Mouse (Mus musculus) hindbrain, embryonic 10.5 days (tissue): ENCODE data around the gene Plekhb1. TPM values are rescaled to one million over a fixed set of nuclear protein-coding genes. Genes with fewer than 3 reads are reported as not detected.
A peak's percentile ranks its signal among the peaks of the same experiment; 100 is the strongest.

ENCODE experiments used
- DNase-seq: peaks from one replicate; pipeline ENCODE4 v3.0.0-alpha.2; 2017; ENCODE audit warnings: low spot score
- H3K27ac ChIP-seq: fragments of 300-500 bp; sonication (generic); 2 replicates; pipeline ENCODE4 v1.5.1; 2016; ENCODE audit warnings: mild to moderate bottlenecking, moderate library complexity
- H3K27me3 ChIP-seq: fragments of 300-500 bp; sonication (generic); 2 replicates; pipeline ENCODE4 v1.6.1; 2016; ENCODE audit warnings: mild to moderate bottlenecking; ENCODE audit not compliant: poor library complexity, insufficient read depth, severe bottlenecking
- H3K36me3 ChIP-seq: fragments of 300-500 bp; sonication (generic); 2 replicates; pipeline ENCODE4 v1.6.1; 2016; ENCODE audit warnings: mild to moderate bottlenecking, moderate library complexity
- H3K4me1 ChIP-seq: fragments of 300-500 bp; sonication (generic); replicated peaks from 2 replicates; pipeline ENCODE4 v1.6.1; 2016; ENCODE audit warnings: mild to moderate bottlenecking
- H3K4me3 ChIP-seq: fragments of 300-500 bp; sonication (generic); 2 replicates; pipeline ENCODE4 v1.5.1; 2016; ENCODE audit warnings: mild to moderate bottlenecking, moderate library complexity
- H3K9me3 ChIP-seq: fragments of 300-500 bp; sonication (generic); 2 replicates; pipeline ENCODE4 v1.6.1; 2016; ENCODE audit warnings: mild to moderate bottlenecking, moderate library complexity
- WGBS: fragments of 180-500 bp; shearing (Covaris S2); methylation state at CpG from one replicate; pipeline ENCODE4 v1.1.7; 2016; 5-methylcytosine and 5-hydroxymethylcytosine counted together
- polyA plus RNA-seq: library from polyadenylated mRNA; unstranded; fragments of >200 nt; fragmentation: Nextera tagmentation; extraction: Ambion mirVana; gene quantifications from 2 replicates; pipeline ENCODE4 v1.2.1, GENCODE M21; 2016

Gene Plekhb1
- polyA plus RNA-seq, 1 experiment from 2014 or later, result 4.3 TPM

DNA sequence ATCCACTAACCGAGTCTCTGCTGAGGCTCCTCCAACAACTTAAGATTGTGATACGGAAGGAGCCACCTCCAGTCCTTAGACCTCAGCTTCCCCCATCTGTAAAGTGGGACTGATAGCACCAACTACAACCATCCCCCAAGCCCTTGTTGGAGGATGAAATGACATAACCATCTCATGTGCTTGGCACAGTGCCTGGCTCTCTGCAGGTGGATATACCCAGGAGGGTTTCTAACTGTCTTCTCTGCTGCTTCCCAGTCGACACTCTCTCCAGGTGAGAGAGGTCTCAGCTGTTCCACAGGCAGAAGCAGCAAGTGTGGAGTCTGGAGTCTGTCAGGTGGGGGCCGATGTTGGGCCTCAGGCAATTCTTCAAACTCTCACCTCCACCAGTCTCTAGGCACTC is 11.2 kb downstream of the Plekhb1 start:
- Histone ChIP-seq H3K4me3 (no peak overlapping the region), H3K9me3 (no peaks in the 10 kb centered on the region), H3K27ac (no peak overlapping the region; the same call in 1 of the 2 replicates), H3K27me3 (no peaks in the 10 kb centered on the region), H3K36me3 (peaks cover 18% of the 10 kb centered on the region), H3K4me1 (peaks cover 34% of the 10 kb centered on the region)
- peak; percentile 0 for DNase-seq
- WGBS, result 77% methylated on average over 4 of the region's 4 CpGs

DNA sequence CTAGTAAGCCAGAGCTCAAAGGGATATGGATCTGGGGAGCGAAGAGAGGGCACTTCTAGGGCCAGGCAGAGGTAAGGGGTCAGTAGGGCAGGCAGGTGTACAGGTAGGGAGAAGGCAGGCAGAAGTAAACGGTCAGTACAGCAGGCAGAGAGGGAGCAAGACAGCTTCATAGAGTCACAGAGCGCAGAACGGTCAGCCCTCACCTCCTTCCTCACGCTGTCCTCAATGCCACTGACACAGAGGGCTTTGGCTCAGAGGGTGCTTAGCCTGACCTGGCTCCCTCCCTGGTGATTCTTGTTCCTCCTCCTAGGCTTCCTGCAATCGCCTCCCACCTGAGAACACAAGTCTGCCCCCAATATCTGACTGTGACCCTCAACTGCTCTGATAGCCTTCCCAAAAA is 11.8 kb downstream of the Plekhb1 start:
- H3K27ac ChIP-seq, result peak overlapping the region; percentile 20; the same call in 1 of the 2 replicates
- DNase-seq, result no peak
- H3K9me3 ChIP-seq, result no peaks in the 10 kb centered on the region
- no peaks in the 10 kb centered on the region for H3K27me3 ChIP-seq
- no peak overlapping the region for H3K4me3 ChIP-seq
- peaks cover 30% of the 10 kb centered on the region for H3K4me1 ChIP-seq
- H3K36me3 ChIP-seq, result peaks cover 18% of the 10 kb centered on the region
- 86% methylated on average over 6 of the region's 6 CpGs for WGBS

DNA sequence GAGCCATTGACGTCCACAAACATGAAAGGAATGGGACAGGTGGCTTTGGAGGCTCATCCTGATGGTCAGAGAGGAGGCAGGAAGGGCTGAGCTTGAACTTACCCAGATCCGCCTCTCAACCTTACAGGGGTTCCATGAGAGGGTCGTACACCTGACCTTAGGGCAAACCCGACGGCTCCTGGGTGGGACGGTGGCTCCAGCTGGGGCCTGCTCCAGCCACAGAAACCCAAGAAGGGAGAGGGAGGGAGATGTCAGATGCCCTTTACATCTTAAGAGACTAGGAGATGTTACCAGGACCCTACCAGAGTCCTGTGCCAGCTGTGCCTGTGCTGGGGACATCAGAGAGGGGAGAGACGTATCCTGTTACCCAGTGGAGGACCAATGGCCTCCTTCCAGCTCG is 12.4 kb downstream of the Plekhb1 start:
- peak overlapping the region; percentile 20; the same call in 1 of the 2 replicates for H3K27ac ChIP-seq
- WGBS, result 78% methylated on average over 8 of the region's 8 CpGs
- DNase-seq, result peak; percentile 2

DNA sequence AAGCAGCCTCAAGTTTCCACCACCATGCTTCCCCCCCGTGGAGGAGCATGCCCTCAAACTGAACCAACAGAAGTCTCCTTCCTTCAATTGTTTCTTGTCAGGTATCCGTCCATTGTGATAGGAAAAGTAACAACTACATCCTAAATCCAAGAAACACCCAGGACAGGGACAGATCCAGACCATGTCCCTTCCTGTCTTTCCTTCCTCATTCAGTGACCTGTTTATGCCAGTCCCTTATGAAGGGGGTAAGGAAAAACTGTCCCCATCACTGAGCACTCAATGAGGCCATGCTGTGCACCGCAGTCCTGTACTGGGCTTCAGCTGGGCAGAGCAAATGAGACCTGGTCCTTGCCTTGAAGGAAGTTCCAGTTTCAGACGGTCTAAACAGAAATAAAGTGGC is 13.1 kb downstream of the Plekhb1 start:
- Histone ChIP-seq H3K27me3 (no peaks in the 10 kb centered on the region), H3K4me1 (peaks cover 23% of the 10 kb centered on the region), H3K9me3 (no peaks in the 10 kb centered on the region), H3K27ac (peak overlapping the region; percentile 20; the same call in 1 of the 2 replicates), H3K36me3 (peaks cover 27% of the 10 kb centered on the region), H3K4me3 (no peak overlapping the region)
- no peak for DNase-seq
- WGBS, result 87% methylated on average over 4 of the region's 4 CpGs

More for the DNA sequence above, 12.4 kb downstream of the Plekhb1 start:
- no peak overlapping the region for H3K4me3 ChIP-seq
- no peaks in the 10 kb centered on the region for H3K27me3 ChIP-seq
- H3K36me3 ChIP-seq, result peaks cover 22% of the 10 kb centered on the region
- H3K4me1 ChIP-seq, result peaks cover 30% of the 10 kb centered on the region
- no peaks in the 10 kb centered on the region for H3K9me3 ChIP-seq

DNA sequence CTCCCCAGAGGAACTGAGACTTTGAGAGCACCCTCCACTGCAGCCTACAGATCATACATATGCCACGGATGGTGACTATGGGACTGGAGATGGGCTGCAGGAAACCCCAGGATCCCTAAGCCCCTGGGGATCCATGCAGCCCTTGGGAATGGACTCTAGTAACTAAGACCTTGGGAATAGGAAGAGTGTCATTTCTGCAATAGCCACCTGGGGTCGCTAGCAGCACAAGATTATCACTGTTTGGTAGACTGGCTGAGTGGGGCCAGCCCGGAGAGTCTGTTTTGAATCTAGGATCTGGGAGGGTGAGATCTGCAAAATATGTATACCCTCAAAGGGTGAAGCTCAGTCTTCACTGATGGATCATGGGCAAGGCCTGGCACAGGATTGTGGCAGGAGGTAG is 17.1 kb downstream of the Plekhb1 start:
- Histone ChIP-seq H3K9me3 (no peaks in the 10 kb centered on the region), H3K27ac (no peak overlapping the region), H3K36me3 (peaks cover 30% of the 10 kb centered on the region), H3K4me3 (no peak overlapping the region), H3K4me1 (peaks cover 10% of the 10 kb centered on the region; the same call in 1 of the 2 replicates), H3K27me3 (no peaks in the 10 kb centered on the region)
- 32% methylated on average over 3 of the region's 3 CpGs for WGBS
- DNase-seq, result peak; percentile 65

DNA sequence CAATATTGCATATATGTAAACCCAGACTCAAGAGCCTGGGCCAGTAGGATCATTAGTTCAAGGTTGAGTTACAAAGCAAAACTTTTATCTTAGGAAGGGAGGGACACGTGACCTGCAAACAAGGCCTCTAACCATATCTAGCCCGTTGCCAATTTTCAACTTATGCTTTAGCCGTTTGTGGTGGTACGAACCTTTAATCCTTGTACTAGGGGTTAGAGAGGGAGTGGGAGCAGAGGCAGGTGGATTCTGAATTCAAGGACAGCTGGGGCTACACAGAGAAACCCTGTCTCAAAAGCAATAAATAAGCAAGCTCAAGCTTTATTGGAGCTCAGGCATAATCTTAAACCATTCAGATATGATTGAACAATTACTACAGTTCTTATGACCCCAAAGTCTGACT is 19.8 kb downstream of the Plekhb1 start:
- WGBS, result 93% methylated on average over 4 of the region's 4 CpGs

DNA sequence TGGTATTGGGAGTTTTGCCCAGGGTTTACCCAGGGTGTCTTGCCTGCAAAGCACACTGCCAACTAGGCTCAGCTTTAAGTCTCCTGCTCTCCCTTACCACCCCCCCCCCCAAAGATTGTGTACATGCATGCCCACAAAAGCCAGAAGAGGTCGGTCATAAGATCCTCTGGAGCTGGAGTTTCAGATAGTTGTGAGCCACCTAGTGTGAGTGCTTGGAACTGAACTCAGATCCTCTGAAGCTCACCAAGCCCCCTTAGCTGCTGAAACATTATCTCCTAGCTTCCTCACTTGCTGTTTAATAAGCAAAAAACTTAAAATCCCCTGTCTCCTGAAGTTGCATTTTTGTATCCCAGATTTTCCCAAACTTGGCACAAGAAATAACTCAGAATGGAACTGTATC is 24.6 kb downstream of the Plekhb1 start:
- Histone ChIP-seq H3K27me3 (no peaks in the 10 kb centered on the region), H3K36me3 (peaks cover 57% of the 10 kb centered on the region), H3K27ac (no peak overlapping the region), H3K4me3 (no peak overlapping the region), H3K9me3 (no peaks in the 10 kb centered on the region), H3K4me1 (no peaks in the 10 kb centered on the region)
- DNase-seq, result no peak
- WGBS, result 19% methylated on average over 1 of the region's 1 CpGs

More for the DNA sequence above, 19.8 kb downstream of the Plekhb1 start:
- H3K27me3 ChIP-seq, result no peaks in the 10 kb centered on the region
- H3K36me3 ChIP-seq, result peaks cover 32% of the 10 kb centered on the region
- no peak overlapping the region for H3K4me3 ChIP-seq
- no peak for DNase-seq
- no peak overlapping the region for H3K27ac ChIP-seq
- H3K4me1 ChIP-seq, result no peaks in the 10 kb centered on the region
- no peaks in the 10 kb centered on the region for H3K9me3 ChIP-seq

DNA sequence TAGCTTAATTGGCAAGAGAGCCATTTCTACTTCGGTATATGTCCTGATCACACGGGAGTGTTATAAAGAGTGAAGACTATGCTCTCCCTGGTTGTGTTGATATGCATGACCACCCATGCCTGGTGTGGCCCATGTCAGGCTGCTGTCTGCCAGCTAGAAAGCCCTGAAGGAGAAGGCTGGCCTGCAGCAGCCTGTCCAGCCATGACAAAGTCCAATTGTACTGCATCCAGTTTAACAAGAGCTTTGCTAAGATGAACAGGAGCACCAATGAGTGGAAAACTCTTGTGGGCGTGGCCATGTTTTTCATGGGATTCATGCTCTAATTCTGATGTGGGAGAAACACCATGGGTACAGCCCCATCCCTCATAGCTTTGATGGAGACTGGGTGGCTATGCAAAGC is 37.7 kb downstream of the Plekhb1 start:
- no peak for DNase-seq
- Histone ChIP-seq H3K9me3 (no peaks in the 10 kb centered on the region), H3K27me3 (no peaks in the 10 kb centered on the region), H3K36me3 (peaks cover 21% of the 10 kb centered on the region), H3K4me1 (peaks cover 5% of the 10 kb centered on the region; the same call in 1 of the 2 replicates), H3K27ac (no peak overlapping the region), H3K4me3 (no peak overlapping the region)
- 76% methylated on average over 3 of the region's 3 CpGs for WGBS

DNA sequence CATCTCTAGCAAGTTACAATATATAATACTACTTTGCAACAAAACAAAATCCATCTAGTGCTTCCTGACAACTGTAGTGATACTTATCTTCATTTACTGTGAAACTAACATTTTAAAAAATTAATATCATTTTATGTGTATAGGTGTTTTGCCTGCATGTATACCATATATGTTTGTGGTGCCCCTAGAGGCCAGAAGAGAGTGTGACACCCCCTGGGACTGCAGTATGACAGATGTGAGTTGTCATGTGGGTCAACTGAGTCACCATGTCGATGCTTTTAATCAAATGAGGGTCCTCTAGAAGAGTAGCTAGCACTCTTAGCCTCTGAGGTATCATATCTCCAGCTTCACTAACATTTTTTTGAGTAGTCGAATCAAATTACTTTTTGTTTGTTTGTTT is 39.9 kb downstream of the Plekhb1 start:
- Histone ChIP-seq H3K36me3 (peaks cover 5% of the 10 kb centered on the region; the same call in 1 of the 2 replicates), H3K4me1 (peaks cover 5% of the 10 kb centered on the region; the same call in 1 of the 2 replicates), H3K27ac (no peak overlapping the region), H3K4me3 (no peak overlapping the region), H3K9me3 (no peaks in the 10 kb centered on the region), H3K27me3 (no peaks in the 10 kb centered on the region)
- WGBS, result 81% methylated on average over 2 of the region's 2 CpGs
- no peak for DNase-seq

DNA sequence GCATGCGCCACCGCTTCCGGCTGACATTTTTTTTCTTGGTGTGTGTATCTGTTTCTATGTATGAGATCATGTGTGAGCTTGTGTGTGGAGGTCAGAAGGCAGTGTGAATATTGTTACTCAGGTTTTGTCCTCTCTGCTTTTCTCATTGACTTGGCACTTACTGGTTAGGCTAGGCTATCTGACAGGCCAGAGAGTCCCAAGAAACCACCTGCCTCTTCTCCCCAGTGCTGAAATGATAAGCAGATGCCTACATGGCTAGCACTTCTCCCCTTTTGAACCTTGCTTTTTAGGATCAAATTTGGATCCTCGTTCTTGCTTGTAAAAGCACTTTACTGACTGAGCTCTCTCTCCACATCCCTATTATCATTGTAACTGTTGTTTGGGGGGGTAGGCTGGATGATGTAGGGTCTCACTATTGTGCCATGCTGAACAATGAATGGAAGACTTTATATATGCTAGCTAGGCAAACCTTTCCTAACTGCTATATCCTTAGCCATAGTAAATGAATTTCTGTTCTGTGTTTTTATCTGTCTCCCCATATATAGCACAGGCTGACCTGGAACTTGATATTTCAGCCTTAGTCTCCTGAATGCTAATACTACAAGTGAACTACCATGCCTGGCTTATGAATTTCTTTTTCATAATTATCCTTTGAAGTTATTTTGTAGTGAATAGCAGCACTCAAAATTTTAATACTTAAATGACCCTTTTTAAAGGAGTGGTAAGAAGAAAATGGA is 45.9 kb downstream of the Plekhb1 start:
- H3K9me3 ChIP-seq, result no peaks in the 10 kb centered on the region
- no peak for DNase-seq
- no peak overlapping the region for H3K4me3 ChIP-seq
- no peaks in the 10 kb centered on the region for H3K36me3 ChIP-seq
- no peak overlapping the region for H3K27ac ChIP-seq
- no peaks in the 10 kb centered on the region for H3K4me1 ChIP-seq
- 93% methylated on average over 4 of the region's 4 CpGs for WGBS
- no peaks in the 10 kb centered on the region for H3K27me3 ChIP-seq

DNA sequence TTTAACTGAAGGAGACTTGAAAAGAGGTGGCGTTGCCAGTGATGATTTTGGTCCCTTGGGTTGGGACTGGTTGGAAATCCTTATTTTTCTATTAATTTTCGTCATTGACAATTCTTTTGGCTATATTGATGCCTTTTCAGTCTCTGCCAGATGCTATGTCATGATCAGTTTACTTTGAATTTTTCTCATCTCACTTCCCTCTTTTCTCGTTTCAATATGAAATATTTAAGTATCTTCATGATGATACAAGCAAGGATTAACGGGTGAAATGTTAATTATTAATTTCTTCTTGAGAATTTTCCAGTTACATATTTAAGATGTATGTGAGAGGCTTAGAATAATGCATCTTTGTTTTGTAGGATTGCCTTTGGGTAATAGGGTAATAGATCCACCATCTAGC is 53.3 kb downstream of the Plekhb1 start:
- Histone ChIP-seq H3K27ac (peak overlapping the region; percentile 94), H3K4me1 (peaks cover 13% of the 10 kb centered on the region), H3K27me3 (peaks cover 8% of the 10 kb centered on the region; the same call in 1 of the 2 replicates), H3K9me3 (no peaks in the 10 kb centered on the region), H3K36me3 (no peaks in the 10 kb centered on the region), H3K4me3 (peak overlapping the region; percentile 73)
- no peak for DNase-seq
- 31% methylated on average over 4 of the region's 4 CpGs for WGBS

DNA sequence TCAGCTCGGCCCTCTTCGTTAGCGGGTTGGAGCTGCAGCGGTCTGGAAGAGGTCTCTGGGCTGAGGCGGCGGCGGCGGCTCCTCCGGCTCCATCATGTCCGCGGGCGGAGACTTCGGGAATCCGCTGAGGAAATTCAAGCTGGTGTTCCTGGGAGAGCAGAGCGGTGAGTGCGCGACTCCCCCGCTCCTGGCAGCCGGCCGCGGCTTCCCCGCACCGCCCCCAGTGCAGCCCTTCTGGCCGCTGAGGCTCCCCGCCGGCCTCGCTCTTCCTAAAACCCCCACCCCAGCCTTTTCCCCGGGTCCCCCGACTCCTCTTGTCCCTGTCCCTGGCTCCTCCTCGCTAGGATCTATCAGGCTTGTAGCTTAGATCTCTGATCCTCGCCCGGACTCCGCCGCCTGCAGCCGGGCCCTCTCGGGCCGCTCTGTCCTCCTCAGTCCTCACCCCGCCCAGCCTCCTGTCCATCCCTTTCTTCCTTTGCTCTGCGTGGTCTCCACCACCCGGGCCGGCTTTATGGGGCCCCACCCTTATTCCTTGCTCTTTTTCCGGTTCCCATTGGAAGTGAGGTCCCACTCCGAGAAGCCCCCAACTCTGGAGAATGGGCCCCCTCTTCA is 54.0 kb downstream of the Plekhb1 start, which contains the start of gene Mrpl48:
Gene Mrpl48, minus strand, starts transcription at position 172 of the 612 bp plus-strand sequence.
- H3K4me1 ChIP-seq, result peaks cover 13% of the 10 kb centered on the region
- H3K36me3 ChIP-seq, result no peaks in the 10 kb centered on the region
- H3K4me3 ChIP-seq, result peak within 1 kb of the TSS; percentile 73
- H3K27ac ChIP-seq, result peak within 1 kb of the TSS; percentile 94
- no peaks in the 10 kb centered on the region for H3K9me3 ChIP-seq
- WGBS, result under 1% methylated on average over 43 of the region's 43 CpGs
- peak; percentile 70 for DNase-seq
- H3K27me3 ChIP-seq, result peaks cover 8% of the 10 kb centered on the region; the same call in 1 of the 2 replicates
